Mouse (Mus musculus): ENCODE measurements around the gene Kxd1. TPM values are rescaled to one million over a fixed set of nuclear protein-coding genes. Genes with fewer than 3 reads are reported as not detected.
A peak's percentile ranks its signal among the peaks of the same experiment; 100 is the strongest.

Gene Kxd1
- total RNA-seq, 2 experiments from 2014 or later: 70.4 to 83.9 TPM

- H3K27ac ChIP-seq: no peak overlapping the region
- DNase-seq: no peak
- no peak overlapping the region for H3K4me3 ChIP-seq
- intact Hi-C loops (cut with DNase I): no loop called here
- TF ChIP-seq CTCF (IDR thresholded peaks at IDR 0.05): no peak
These were observed 44.8 kb downstream of the Kxd1 start for GRCm38 (mm10) chr8:70482943-70483342.

GRCm38 (mm10) chr8:70481908-70482307, 45.8 kb downstream of the Kxd1 start:
- TF ChIP-seq CTCF (IDR thresholded peaks at IDR 0.05): no peak

GRCm38 (mm10) chr8:70477269-70477982, 50.3 kb downstream of the Kxd1 start:
- no peak for TF ChIP-seq CTCF (IDR thresholded peaks at IDR 0.05)
- intact Hi-C loops (cut with DNase I): no loop called here
- DNase-seq: no peak
- Histone ChIP-seq H3K27ac (peak overlapping the region; percentile 90), H3K4me3 (peak overlapping the region; percentile 98)

More at GRCm38 (mm10) chr8:70481908-70482307, 45.8 kb downstream of the Kxd1 start:
- no peak overlapping the region for H3K4me3 ChIP-seq
- intact Hi-C loops (cut with DNase I): no loop called here
- H3K27ac ChIP-seq: no peak overlapping the region
- no peak for DNase-seq

DNA sequence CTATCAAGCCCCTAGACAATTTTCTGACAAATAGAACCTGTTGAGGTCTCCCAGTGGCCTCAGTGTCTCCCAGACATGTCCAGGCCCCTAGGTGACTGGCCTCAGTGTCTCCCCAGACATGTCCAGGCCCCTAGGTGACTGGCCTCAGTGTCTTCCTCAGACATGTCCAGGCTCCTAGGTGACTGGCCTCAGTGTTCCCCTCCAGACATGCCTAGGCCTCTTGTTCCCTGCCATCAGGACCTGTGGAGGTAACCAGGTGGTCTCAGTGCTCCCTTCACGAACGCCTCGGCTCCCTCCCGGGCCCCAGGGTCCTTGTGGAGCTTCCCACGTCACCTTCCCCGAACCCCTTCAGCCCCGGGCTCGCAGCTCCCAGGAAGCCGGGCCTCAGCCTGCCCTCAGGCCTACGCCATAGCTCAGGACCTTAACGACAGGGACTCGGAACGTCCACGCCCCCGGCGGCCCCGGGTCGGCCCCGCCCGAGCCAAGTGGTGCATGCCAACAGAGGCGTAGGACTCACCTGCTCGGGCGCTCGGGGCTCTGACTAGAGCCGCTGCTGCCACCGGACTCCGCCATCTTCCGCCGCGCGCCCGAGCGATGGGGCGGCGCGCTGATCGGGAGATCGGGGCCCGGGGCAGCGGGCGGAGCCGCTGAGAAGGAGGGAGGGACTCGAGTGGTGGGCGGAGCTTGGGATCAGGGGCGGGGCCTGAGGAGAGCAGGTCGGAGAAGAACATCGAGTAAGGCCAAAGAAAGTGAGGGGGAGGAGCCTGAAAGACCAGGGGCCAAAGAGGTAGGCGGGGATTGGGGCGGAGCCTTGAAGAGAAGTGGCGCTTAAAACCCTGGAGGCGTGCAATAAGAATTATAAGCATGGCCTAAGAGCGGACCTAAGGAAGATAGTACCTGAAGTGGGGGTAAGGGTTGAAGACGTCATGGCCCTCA, 51.2 kb downstream of the Kxd1 start, which contains the start of gene Klhl26:
TSS of gene Klhl26 (minus strand) at position 636 of the 936 bp plus-strand sequence.
- intact Hi-C loops (cut with DNase I): no loop called here
- peak; percentile 97 for DNase-seq
- no peak for TF ChIP-seq CTCF (IDR thresholded peaks at IDR 0.05)
- Histone ChIP-seq H3K4me3 (peak within 1 kb of the TSS; percentile 98), H3K27ac (peak within 1 kb of the TSS; percentile 90)

GRCm38 (mm10) chr8:70471856-70472255, 55.9 kb downstream of the Kxd1 start:
- DNase-seq: no peak
- intact Hi-C loops (cut with DNase I): no loop called here

DNA sequence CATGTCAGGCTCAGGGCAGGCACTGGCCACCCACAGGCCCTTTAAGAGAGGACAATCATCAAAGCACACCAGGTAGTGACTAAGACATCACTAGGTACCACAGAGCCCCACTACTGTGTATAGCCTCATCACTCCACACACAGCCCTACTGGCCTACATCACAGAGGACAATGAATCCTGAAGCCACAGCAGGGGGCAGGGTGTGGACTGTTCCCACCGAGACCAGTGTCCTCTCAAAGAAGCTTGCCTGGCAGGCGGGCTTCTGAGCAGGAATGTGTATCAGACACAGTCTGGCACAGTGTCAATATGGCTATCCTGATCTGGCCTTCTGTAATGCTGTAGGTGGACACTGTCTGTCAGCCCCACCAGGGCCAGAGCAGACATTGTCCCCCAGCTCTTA, 57.8 kb downstream of the Kxd1 start:
- intact Hi-C loops (cut with DNase I): no loop called here
- Histone ChIP-seq H3K27ac (peak overlapping the region; percentile 79), H3K4me3 (no peak overlapping the region)
- TF ChIP-seq CTCF (IDR thresholded peaks at IDR 0.05): no peak
- no peak for DNase-seq

More at GRCm38 (mm10) chr8:70471856-70472255, 55.9 kb downstream of the Kxd1 start:
- no peak overlapping the region for H3K27ac ChIP-seq
- no peak for TF ChIP-seq CTCF (IDR thresholded peaks at IDR 0.05)
- no peak overlapping the region for H3K4me3 ChIP-seq

DNA sequence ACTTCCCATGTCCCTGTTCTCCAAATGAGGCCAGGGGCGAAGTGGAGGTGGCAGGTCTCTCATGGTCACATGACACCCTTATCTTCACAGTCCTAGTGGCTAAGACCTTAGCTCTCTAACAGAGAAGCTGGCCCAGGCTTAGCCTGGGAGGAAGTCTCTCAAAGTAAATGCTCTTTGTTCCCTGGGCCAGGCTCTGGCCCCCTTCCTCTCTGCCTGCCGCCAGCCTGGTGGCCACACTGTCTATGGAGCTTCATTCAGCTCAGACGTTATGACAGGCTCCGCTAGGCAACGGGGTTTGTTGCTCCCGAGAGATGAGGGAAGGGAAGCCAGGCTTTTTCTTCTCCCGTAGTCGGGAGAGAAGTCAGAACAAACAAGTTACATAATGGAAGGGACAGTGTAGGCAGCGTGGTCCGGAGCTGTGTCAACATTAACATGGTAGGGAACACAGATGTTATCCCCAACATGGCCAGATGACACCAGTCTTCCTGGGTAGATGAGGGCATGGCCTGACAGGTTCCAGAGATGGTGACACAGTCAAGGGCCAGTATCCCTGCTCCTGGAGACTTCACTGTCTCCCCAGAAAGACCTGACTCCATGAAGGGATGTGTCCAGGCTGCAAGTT, 58.4 kb downstream of the Kxd1 start:
- H3K4me3 ChIP-seq: no peak overlapping the region
- DNase-seq: no peak
- no peak for TF ChIP-seq CTCF (IDR thresholded peaks at IDR 0.05)
- H3K27ac ChIP-seq: peak overlapping the region; percentile 79
- intact Hi-C loops (cut with DNase I): no loop called here

- intact Hi-C loops (cut with DNase I): no loop called here
- no peak overlapping the region for H3K4me3 ChIP-seq
- no peak for TF ChIP-seq CTCF (IDR thresholded peaks at IDR 0.05)
- H3K27ac ChIP-seq: peak overlapping the region; percentile 79
- DNase-seq: no peak
These were observed 59.0 kb downstream of the Kxd1 start for GRCm38 (mm10) chr8:70468733-70469132.

DNA sequence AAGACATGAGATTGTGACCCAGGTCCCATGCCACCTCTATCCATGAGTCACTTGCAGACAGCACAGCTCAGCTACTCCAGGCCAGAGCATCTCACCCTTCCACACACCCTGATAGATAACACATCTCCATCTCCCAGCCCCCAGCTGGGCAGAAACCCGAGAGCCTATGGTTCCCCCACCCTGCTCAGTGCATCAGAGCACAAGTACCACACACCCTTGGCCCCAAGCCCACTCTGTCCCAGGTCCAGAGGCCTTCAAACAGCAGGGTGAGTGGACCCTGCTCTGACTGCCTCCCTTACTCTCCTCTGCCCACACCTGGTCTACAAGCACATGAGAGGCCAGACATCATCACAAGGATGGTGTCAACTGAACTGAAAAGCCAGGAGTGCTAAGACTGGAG, 59.8 kb downstream of the Kxd1 start:
- no peak for TF ChIP-seq CTCF (IDR thresholded peaks at IDR 0.05)
- peak; percentile 58 for DNase-seq
- Histone ChIP-seq H3K27ac (peak overlapping the region; percentile 79), H3K4me3 (peak overlapping the region; percentile 58)
- intact Hi-C loops (cut with DNase I): no loop called here

DNA sequence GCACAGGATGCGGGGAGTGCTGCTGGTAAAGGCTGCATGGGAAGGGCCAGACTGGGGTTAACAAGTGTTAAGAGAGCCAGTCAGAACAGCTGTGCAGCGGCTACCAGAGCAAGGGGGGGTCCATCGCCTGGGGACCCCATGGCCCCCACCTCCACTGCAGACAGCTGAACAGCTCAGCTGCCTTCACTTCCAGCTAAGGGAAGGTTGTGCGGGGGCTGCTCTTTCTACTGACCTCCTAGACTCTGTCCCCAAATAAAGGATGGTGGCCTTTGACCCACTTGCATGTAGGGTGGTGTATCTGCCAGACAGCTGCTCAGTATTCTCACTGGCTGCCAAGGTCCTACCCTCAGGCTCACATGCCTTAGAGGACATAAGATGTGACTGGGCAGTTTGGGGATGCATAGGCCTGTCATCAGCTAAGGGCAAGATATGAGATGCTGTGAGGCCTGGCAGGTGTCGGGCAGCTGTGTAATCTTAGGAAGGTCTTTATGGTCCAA, 60.5 kb downstream of the Kxd1 start:
- TF ChIP-seq CTCF (IDR thresholded peaks at IDR 0.05): no peak
- Histone ChIP-seq H3K4me3 (peak overlapping the region; percentile 58), H3K27ac (peak overlapping the region; percentile 79)
- intact Hi-C loops (cut with DNase I): no loop called here
- peak; percentile 48 for DNase-seq

GRCm38 (mm10) chr8:70466771-70467170, 61.0 kb downstream of the Kxd1 start:
- H3K27ac ChIP-seq: peak overlapping the region; percentile 79
- intact Hi-C loops (cut with DNase I): no loop called here
- no peak for TF ChIP-seq CTCF (IDR thresholded peaks at IDR 0.05)
- H3K4me3 ChIP-seq: peak overlapping the region; percentile 58
- DNase-seq: peak; percentile 87

DNA sequence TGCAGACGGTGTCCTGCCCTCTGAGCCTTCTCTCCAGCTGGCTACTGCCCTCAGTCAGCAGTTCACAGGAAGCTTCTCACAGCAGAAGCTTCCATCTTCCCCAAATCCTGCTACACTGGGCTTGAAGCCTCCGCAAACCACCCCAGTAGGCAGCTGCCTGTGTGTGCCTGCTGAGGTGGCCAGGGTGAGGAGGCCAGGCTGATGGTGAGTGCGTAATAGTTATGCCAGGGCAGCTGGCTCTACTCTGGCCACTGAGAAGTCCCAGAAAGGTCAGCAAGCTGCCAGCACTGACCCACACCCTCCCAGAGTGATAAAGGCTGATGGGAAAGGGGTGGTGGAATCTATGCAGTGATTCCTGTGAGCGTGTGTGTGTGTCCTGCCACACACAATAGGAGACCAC, 61.5 kb downstream of the Kxd1 start:
- intact Hi-C loops (cut with DNase I): no loop called here
- H3K4me3 ChIP-seq: peak overlapping the region; percentile 58
- peak overlapping the region; percentile 79 for H3K27ac ChIP-seq
- no peak for TF ChIP-seq CTCF (IDR thresholded peaks at IDR 0.05)
- DNase-seq: peak; percentile 68

Data from gastrocnemius, adult 2 months (tissue).